Mouse (Mus musculus) ES-Bruce4 (cell line): ENCODE measurements around the gene Nectin2.

ENCODE experiments used
- CTCF ChIP-seq: IDR thresholded peaks from one replicate; pipeline ENCODE4 v1.8.1; 2011; ENCODE audit warnings: low read depth, low read length
- POLR2A ChIP-seq: IDR thresholded peaks from one replicate; pipeline ENCODE4 v1.8.1; 2011; ENCODE audit warnings: low read length; ENCODE audit not compliant: insufficient read depth

- no peak for TF ChIP-seq CTCF
- TF ChIP-seq POLR2A: no peak
Measured at GRCm38 (mm10) chr7:19681202-19681694, 69.0 kb downstream of the Nectin2 start, which contains the start of the genes Gm44805 and Apoc4.
